Mouse (Mus musculus) CH12.LX (cell line): ENCODE data around the gene Ddb2.

Experiments used
- CTCF ChIP-seq, 2 experiments: IDR thresholded peaks in 1 of 2; conservative IDR thresholded peaks in 1 of 2; 2 replicates each; pipeline ENCODE4 v1.5.1; 2011 to 2012; ENCODE audit warnings: low read depth in 2 of 2, low read length in 2 of 2, improper control_type of control experiment in 1 of 2, inconsistent platforms in 1 of 2, mild to moderate bottlenecking in 1 of 2, moderate library complexity in 1 of 2
- GABPA ChIP-seq: IDR thresholded peaks from 2 replicates; pipeline ENCODE4 v1.6.1; 2012; ENCODE audit warnings: low read depth, low read length, improper control_type of control experiment, inconsistent platforms; ENCODE audit not compliant: insufficient replicate concordance
- NELFE ChIP-seq: IDR thresholded peaks from 2 replicates; pipeline ENCODE4 v1.6.1; 2011; ENCODE audit warnings: low read depth, low read length, improper control_type of control experiment
- TBP ChIP-seq: conservative IDR thresholded peaks from 2 replicates; pipeline ENCODE4 v1.6.1; 2011; ENCODE audit warnings: low read depth, low read length, improper control_type of control experiment

- TF ChIP-seq NELFE (no peak), CTCF (conservative IDR thresholded peaks at IDR 0.05 in 1 of 2, IDR thresholded peaks at IDR 0.05 in 1 of 2; ENCODE audit: low read depth in 2 of 2, low read length in 2 of 2) (no peak), GABPA (no peak), TBP (no peak)
These were observed 32.9 kb upstream of the Ddb2 start for GRCm38 (mm10) chr2:91269687-91270133.
